Mouse (Mus musculus): ENCODE data around the gene Mettl27.
"Not testable (repeated sequence)": the region's sequence is repeated elsewhere in the genome, so short reads cannot be mapped to it uniquely, and the experiment has no call there.

Gene Mettl27

DNA sequence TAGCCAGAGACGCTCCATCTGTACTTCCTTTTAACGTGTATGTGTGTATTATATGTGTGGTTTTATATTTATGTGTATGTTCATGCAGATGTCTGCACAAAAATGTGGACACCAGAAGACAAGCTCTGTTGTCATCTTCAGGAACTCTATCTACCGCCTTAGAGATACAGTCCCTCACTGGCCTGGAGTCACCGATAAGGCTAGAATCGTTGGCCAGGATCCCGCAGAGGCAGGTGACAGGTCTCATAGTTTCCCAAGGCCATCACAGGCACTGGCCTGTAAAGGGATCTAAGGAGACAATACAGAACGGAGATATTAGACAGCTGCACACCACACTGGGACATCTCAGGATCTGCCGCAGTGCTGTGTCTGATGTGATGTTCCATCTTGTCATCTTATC lies 11.1 kb upstream of the Mettl27 start:
- DNase-seq = no peak

DNA sequence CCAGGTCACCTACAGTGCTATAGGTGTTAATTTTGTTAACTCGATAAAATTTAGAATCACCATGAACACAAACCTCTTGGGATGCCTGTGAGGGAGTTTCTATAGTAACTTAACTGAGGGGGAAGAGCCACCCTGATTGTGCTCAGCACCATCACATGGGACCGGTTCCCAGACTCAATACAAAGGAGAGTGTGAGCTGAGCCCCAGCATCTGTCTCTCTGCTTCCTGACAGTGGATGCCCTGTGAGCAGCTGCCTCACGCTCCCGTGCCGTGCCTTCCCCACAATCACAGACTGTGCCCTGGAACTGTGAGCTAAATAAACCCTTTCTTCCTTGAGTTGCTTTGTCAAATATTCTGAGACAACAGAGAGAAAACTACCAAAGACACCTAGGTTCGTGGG lies 9.0 kb upstream of the Mettl27 start:
- no peak for DNase-seq

DNA sequence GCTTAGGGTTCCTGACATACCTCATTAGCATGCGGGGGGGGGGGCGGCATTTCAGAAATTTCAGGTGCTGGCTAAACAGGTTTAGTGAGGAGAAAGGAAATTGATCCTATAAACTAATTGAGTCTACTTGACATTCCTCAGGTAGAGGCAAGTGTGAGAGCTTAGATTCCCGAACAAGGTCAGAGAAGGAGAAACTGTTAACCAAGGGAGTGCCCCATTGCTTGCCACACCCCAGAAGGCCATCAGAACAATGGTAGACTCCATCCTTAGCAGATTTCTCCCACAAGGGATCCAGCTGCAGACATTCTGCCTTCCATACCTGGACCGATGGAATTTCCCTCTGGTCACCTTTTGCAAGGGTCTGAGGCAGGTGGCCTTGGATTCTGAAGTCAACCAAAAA lies 5.4 kb upstream of the Mettl27 start:
- no peak for DNase-seq

DNA sequence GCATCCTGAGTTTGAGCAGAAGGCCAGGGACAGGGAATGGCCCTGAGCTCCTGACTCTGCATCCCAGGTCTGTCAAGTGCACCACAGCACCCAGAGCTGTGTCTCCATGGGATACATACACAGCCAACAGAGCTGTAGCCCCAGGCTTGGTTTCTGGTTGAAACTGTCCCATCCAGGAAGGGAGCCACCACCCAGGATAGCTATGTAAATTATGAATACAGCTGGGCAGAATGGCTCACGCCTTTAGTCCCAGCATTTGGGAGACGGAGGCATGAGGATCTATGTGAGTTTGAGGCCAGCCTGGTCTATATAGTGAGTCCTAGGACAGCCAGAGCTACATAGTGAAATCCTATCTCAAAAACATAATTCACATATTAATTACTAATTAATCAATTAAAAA lies 2.2 kb upstream of the Mettl27 start:
- DNase-seq = no peak

DNA sequence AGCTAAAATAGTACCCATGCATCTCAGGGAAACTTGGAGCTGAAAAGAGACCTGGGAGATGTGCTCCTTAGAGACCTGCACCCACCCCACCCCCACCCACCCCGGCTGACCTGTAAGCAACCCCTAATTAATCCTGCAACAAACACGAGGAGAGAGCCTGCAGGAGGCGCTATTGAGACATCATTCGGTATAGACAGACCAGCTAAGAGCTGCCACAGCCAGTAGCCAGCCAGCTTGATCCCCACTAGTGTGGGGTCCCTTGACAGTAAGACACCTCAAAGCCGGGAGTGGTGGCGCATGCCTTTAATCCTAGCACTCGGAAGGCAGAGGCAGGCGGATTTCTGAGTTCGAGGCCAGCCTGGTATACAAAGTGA lies 722 bp downstream of the Mettl27 start:
- peak; percentile 20 to 43 for DNase-seq

DNA sequence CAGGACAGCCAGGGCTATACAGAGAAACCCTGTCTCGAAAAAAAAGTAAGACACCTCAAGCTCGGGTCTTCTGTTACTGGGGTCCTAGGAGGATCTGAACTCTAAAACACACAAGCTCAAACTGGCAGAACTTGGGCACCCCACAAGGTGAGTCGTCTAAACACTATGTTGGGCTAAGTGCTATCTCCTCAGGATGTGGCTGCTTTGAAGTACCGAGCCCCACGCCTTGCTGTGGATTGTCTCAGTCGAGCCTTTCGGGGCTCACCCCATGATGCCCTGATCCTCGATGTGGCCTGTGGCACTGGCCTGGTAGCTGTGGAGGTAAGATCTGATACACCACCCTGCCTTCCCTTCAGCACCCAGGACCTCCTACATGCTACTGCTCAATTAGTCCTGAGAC lies 1.1 kb downstream of the Mettl27 start:
- DNase-seq = peak; percentile 7 to 16

DNA sequence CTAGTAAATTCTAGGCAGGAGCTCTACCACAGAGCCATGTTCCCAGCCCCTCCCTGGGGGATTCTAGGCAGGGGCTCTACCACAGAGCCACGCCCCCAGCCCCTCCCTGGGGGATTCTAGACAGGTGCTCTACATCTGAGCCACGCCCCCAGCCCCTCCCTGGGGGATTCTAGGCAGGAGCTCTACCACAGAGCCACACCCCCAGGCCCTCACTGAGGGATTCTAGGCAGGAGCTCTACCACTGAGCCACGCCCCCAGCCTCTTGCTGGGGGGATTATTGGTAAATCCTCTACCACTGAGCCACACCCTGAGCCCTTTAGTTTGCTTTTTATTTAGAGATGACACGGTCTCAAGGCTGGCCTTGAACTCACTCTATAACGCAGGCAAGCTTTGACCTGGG lies 1.5 kb downstream of the Mettl27 start:
- not testable (repeated sequence) for DNase-seq

DNA sequence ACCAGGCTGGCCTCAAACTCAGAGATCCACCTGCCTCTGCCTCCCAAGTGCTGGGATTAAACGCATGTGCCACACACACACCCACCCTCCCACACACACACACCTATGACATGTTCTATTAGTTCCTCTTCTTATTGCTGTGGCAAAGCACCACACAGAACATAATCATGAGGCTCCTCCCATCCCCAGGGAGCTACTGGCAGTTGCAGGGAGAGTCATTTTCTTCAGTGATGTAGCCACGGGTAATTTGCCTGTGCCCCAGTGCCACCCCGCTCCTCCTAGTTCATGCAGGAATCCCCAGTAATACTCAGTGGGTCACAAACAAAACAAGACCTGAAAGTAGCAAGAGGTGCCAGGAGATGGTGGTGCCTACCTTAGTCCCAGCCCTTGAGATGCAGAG lies 2.5 kb downstream of the Mettl27 start:
- no peak for DNase-seq

DNA sequence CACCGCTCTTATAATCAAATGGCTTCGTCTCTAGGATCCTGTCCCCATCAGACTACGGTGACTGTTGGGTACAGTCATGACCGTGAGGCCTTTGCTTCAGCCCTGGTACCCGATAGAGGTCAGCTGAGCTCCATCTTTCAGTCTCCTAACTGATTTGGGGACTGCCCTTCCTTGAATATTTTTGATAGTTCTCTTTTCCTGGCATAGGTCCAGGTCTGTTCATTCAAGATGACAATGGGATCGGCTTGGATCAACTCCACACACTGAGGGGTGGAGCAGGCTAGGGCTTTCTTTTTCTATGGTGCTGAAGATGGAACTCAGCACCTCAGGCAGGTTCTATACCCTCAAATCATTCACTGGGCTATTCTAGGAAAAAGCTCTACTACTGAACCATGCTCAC lies 3.9 kb downstream of the Mettl27 start:
- no peak for DNase-seq

DNA sequence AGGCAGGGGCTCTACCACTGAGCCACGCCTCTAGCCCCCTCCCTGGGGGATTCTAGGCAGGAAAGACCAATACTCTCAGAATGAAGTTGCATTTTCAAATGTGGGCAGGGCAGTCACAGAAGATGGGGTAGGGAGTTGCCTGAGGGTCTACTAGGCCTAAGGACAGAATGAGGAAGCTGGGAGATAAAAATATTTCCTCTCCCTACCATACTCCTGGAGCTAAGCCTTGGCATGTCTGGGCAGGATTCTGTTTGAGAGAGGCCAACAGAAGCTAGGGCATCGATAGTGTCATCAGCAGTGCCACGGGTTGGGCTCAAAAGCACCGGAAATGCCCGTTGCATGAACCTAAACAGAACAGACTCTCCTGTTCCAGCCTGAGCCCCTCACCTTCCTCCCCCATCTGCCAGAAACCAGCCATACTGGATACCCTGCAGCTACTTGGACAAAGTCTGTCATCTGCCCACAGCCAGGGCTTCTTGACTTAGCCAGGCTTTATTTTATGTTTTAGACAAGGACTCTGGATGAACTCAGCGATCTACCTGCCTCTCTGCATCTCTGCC lies 4.5 kb downstream of the Mettl27 start:
- DNase-seq = no peak

DNA sequence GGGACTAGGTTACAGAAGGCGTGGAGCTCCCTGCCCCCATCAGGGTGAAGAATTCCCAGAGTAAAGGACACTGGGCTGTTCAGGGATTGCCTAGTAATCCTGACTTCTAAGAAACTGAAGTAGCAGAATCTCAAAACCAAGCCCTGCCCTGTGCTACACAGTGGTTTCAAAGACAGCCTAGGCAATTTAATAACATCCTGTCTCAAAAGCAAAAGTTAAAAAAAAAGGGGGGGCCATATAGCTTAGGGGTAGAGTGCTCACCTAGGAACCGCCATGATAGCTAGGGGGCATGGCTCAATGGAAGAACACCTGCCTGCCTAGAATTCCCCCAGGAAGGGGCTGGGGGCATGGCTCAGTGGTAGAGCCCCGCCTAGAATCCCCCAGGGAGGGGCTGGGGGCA lies 6.9 kb downstream of the Mettl27 start:
- DNase-seq = no peak

DNA sequence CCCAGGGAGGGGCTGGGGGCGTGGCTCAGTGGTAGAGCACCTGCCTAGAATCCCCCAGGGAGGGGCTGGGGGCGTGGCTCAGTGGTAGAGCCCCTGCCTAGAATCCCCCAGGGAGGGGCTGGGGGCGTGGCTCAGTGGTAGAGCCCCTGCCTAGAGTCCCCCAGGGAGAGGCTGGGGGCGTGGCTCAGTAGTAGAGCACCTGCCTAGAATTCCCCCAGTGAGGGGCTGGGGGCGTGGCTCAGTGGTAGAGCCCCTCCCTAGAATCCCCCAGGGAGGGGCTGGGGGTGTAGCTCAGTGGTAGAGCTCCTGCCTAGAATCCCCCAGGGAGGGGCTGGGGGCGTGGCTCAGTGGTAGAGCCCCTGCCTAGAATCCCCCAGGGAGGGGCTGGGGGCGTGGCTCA lies 7.4 kb downstream of the Mettl27 start:
- DNase-seq = not testable (repeated sequence)

DNA sequence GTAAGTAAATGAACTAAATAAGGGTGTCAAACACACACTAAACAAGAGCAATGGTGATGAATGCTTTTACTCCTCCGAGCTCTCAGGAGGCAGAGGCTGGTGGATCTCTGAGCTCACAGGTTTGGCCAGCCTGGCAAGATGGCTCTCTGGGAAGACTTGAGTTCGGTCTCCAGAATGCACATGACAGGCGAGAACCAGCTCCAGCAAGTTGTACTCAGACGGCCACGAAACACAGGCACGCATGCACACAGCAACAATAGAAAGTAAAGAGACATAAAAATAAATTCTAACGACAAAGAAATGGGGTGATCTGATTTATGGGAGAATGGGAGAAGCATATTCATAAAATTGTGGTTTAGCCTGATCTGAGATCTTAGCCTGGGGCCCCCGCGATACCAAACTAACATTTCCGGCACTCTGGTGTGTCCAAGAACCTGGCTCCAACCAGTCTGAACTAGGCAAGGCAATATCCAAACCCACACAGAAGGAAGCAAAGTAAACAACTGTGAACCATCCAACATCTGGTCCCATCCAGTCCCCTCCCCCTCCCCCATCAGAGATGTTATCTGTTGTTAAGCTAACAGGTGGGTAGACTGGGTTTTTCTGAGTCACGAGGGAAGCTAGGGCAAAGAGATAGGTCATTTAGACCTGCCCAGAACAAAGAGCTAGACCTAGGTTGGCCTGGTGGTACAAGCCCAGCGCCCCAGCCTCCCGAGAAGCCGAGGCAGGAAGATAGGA lies 9.5 kb downstream of the Mettl27 start:
- DNase-seq = no peak

DNA sequence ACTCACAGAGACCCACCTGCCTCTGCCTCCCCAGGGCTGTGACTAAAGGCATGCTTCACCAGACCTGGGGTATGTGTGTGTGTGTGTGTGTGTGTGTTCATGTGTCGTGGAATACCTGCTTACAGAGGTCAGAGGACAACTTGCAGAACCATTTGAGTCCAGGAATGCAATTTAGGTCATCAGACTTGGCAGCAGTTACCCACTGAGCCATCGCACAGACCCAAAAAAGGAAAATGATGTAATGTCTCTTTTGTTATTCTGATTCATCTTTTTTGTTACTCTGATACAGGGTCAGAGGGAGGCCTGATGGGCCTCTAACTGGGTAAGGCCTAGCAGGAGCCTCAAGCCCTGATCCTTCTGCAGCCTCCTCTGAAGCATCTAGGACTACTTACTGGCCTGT lies 10.6 kb downstream of the Mettl27 start:
- DNase-seq = no peak

DNA sequence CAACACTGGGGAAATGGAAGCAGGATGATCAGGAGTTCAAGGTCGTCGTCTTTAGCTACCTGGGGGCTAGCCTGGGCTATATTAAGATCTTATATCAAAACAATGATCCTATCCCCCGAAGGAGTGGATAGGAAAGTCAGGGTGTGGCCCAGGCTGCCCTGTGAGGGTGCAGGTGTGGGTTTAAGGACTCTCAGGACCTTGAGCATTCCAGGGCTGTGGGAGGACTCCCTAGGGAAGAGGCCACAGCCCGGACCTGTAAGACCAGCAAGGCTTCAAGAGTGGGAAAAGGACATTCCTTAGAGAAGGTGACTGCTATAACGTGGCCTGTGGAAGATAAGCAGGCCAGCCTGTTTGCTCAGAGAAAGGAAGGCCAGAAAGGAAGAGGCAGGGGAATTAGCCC lies 12.0 kb downstream of the Mettl27 start:
- DNase-seq = no peak

DNA sequence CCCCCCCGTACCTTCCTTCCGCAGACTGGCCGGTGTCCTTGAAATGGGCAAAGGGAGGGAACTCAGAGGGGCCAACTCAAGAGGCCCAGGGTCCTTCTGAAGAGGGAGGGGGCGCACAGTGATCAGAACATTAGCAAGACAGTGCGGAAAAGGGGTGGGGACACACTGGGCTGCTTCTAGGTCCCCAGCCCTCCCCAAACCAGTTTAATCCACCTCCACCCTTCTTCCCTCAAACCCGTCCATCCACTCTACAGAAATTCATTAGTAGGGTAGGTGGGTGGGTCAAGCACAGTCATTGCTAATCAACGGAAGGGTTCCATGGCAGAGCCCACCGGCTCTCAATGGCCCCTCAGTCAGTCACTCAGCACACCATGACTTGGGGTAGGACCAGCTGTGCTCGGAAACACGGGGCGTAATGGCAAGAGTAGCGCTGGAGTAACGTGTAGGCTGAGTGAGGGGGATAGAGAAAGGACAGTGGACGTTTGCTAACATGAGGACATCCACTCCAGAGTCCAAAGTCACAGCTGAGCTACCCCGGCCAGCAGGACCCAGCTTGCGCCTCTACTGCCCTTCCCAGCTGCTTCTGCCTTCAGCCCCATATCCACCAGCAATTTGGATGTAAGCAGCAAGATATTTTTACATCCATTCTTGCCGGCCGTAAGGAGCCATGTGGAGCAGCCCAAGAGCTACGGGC lies 13.2 kb downstream of the Mettl27 start:
- DNase-seq = no peak

DNA sequence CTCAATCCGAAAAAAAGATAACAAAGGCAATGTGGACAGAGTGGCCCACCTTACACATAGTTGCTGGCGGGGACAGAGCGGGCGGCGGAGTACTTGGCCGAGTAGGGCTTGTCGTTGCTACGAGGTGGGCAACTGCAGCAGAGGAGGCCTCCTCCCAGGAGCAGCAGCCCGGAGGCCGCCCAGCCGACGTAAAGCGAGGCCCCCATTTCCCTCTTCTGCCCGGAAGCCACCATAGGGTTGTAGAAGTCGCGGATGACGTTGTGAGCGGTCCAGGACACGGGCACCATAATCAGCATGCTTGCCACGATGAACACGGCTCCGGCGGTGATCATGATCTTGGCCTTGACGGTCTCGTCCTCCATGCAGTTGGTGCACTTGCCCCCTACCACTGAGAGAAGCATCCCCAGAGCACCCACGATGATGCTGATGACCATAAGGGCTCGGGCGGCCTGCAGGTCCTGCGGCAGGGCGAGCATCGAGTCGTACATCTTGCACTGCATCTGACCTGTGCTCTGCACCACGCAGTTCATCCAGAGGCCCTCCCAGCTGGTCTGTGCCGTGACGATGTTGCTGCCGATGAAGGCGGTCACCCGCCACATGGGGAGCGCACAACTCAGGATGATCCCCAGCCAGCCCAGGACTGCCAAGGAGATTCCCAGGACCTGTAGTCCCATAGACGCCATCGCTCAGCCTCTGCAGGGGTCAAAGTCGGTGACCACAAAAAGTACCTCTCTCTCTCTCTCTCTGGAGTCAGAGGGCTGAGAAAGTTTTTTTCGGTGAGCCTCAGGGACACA lies 14.1 kb downstream of the Mettl27 start:
- no peak for DNase-seq

DNA sequence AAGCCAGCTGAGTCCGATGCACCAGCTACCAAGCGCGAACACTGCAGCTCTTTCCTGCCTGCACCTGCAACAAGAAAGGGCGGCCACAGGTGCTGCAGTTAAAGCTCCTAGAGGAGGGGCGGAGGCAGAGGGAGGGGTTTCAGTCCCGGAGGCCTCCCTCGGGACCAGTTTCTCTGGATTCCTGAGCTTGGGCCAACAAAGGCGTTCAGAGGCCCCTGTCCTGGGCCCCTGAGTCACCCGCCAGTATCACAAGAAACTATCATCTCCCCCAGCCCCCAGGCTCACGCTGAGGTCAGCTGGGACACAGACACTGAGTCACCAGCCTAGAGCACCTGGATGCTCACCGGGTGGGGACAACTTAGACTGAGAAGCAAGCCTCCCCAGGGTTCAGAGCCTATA lies 14.7 kb downstream of the Mettl27 start, which contains the start of gene Cldn4:
Gene Cldn4, minus strand, starts transcription at position 78 of the 399 bp plus-strand sequence.
- no peak for DNase-seq

DNA sequence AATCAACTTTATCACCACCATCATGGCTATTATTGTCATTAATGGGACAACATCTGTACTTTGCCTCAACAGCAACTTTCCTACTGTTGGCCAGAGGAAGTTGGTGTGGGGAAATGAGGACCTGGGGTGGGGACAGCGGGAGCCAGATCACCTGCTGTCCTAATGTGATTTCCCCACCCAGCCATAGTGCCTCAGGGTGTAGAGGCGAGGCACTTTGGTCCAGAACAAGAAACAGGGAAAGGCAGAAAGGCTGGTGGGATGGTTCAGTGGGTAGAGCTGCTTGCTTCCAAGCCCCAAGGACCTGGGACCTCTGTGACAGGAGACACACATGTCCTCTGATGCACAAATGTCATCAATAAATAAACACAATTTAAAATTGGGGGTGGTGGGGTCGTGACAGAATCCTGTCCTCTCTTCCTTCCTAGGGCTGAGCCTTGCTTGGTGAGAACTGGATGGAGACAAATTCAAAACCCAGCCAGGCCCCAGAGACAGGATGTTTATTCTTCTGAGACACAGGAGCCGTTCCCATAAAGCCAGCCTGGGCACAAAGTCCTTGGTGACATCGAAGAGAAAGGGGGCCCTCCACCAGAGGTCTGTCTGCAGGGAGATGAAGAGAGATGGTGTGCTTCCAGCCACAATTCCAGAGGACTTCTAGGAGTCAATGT lies 15.4 kb downstream of the Mettl27 start:
- DNase-seq = no peak

DNA sequence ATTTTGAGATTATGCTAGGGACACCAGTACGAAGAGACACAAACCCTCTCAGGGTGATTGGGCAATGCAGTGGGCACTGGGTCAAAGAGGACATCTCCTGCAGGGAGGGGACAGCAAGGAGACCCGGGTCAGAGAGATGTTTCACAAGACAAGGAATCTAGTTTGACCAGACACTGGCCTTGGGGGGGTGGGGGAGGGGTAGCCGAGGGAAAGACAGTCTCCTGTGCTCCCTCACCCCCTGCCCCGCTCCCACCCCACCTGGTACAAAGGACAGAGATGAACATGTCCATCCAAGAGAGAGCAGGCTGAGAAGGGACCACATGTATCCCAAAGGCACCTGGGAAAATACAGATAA lies 15.9 kb downstream of the Mettl27 start:
- no peak for DNase-seq

DNA sequence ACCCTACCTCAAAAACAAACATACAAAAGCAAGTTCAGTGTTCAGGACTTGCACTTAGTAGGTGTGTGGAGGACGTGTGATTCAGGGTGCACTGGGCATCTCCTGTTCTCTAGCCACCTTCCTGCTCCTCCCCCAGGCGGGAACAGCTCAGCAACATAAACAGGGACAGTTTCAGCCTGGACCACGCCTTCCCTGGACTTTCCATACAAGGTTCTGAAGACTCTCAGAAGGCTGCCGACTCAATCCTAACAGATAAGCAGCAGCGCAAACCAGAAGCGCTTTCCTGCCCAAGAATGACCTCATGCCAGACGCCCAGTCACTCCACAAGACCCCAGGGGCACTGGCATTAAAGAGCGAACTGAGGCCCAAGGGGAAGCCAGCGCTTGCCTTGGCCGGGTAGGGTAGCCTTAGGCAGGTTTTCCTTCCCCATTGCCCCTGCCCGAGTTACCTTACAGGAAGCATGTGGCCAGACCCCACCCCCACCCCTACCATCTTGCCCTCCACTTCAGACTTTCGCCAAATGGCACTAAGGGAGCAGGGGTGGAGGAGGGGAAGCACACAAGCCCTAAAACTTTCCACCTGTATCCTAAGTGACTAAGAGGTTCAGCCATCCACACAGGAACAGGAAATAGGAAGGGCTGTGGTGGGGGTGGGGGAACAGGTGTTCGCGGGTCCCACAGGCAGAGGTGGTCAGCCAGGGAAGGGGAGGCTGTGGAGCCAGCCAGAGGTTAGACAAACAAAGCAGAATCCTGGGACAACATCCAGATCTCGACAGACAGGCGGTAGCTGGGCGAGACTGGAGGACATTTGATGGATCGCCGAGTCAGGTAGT lies 19.1 kb downstream of the Mettl27 start:
- DNase-seq = no peak

DNA sequence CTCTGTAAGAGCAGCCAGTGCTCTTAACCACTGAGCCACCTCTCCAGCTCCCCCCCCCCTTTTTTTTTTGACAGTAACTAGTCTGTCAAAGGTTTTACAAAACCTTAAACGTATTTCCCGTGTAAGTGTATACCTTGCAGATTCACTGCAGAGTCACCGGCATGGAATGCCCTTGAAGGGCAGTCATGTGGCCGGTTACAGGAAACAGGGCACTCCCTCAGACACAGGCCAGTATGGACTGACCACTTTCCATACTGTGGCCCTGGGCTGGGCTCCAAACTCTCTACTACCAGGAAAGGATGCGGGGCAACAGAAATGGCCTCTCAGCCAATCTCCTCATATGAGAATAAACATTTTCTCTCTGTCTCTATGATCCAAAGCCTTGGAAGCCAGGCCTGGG lies 23.3 kb downstream of the Mettl27 start:
- DNase-seq = no peak
